Mouse (Mus musculus) olfactory bulb, adult 2 months (tissue): ENCODE data around the gene 1110008L16Rik.
"Not testable (repeated sequence)": the region's sequence is repeated elsewhere in the genome, so short reads cannot be mapped to it uniquely, and the experiment has no call there.

Experiments
- CTCF ChIP-seq: fragments of 200-500 bp; IDR thresholded peaks from 2 replicates; pipeline ENCODE4 v1.5.1; 2012; ENCODE audit warnings: low read depth, mild to moderate bottlenecking, low read length, moderate library complexity; ENCODE audit not compliant: insufficient read depth
- POLR2A ChIP-seq: fragments of 200-500 bp; IDR thresholded peaks from 2 replicates; pipeline ENCODE4 v1.6.1; 2012; ENCODE audit warnings: mild to moderate bottlenecking, low read depth, low read length, moderate library complexity; ENCODE audit not compliant: insufficient read depth

- TF ChIP-seq POLR2A, CTCF: not testable (repeated sequence)
These were observed 39.1 kb downstream of the 1110008L16Rik start for GRCm38 (mm10) chr12:55338490-55338889.
